13 mouse cellular contexts compared by ENCODE assay signal in the genomic region with DNA sequence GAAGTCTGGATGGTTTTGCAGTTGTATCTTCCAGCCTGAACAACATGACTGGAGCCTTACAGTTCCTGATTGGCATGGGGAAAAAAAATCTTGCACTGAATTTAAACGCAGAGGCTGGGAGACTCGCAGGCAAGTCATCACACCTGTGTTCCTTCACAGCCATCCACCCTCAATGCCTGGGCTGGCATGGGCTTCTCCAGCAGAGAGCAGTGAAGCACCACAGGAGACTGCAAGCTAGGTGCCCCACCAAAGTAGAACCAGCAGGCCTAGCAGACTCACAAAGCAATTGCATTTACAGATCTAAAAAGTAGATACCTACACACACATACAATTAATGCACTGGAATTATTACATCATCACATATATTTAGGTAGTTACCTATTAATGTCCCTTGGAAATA. TPM values are rescaled to one million over a fixed set of nuclear protein-coding genes. Genes with fewer than 3 reads are reported as not detected.
DNase-seq lines count a peak whose midpoint lies in the region; ATAC-seq and TF ChIP-seq lines count a peak whose summit lies in the region.
"Had no signal": no experiment of that assay in that cellular context is flagged by ENCODE, and none has a peak within 500 bp of the region (broad histone marks: within the 10 kb centered on the region; RNA-seq: fewer than 3 reads in every experiment).

No protein-coding gene starts in this region.

- peak; percentile 8; the same call in 1 of the 2 replicates for TF ChIP-seq CTCF in bone marrow macrophage, adult 2 months (IDR thresholded peaks at IDR 0.05; ENCODE audit: low read depth, low read length)

- TF ChIP-seq POLR2A in bone marrow macrophage, adult 2 months (IDR thresholded peaks at IDR 0.05; ENCODE audit: borderline replicate concordance, low read depth, low read length): no peak

- intact Hi-C loops in heart, postnatal 14 days (cut with DNase I): no loop called here
- intact Hi-C loops in left cerebral cortex, postnatal 25 days (cut with DNase I): loop anchor here (10.0 kb wide), 1 partner anchor 433 kb away; no protein-coding TSS in a partner anchor
- intact Hi-C loops in left cerebral cortex, postnatal 36 days (cut with DNase I): no loop called here

- H3K4me1 ChIP-seq in heart, embryonic 12.5 days (replicated peaks): peaks cover 42% of the 10 kb centered on the region
- peaks cover 46% of the 10 kb centered on the region for H3K4me1 ChIP-seq in bone marrow macrophage, adult 2 months (ENCODE audit: control insufficient read depth, insufficient read depth, low read length)

- no peak overlapping the region for H3K27ac ChIP-seq in heart, embryonic 12.5 days (ENCODE audit: poor library complexity, severe bottlenecking)
- H3K27ac ChIP-seq in bone marrow macrophage, adult 2 months (ENCODE audit: insufficient read depth, low read depth, low read length): no peak overlapping the region
- H3K27ac ChIP-seq: forebrain, embryonic 15.5 days had no signal

- no peak overlapping the region for H3K4me3 ChIP-seq in heart, embryonic 12.5 days
- H3K4me3 ChIP-seq in bone marrow macrophage, adult 2 months (ENCODE audit: insufficient read depth, low read length): no peak overlapping the region
- H3K4me3 ChIP-seq: forebrain, embryonic 15.5 days; limb, embryonic 12.5 days had no signal

- H3K9me3 ChIP-seq in heart, embryonic 12.5 days (replicated peaks): no peaks in the 10 kb centered on the region
- H3K9me3 ChIP-seq: forebrain, embryonic 15.5 days; limb, embryonic 12.5 days; megakaryocyte, embryonic 14.5 days had no signal

- 0 out of 2 replicates have a peak, but pooled peaks cover 3% of the 10 kb centered on the region for H3K36me3 ChIP-seq in heart, embryonic 12.5 days
- H3K36me3 ChIP-seq: forebrain, embryonic 15.5 days; G1E had no signal

- no peaks in the 10 kb centered on the region for H3K27me3 ChIP-seq in heart, embryonic 12.5 days (replicated peaks)
- H3K27me3 ChIP-seq: limb, embryonic 12.5 days; megakaryocyte, embryonic 14.5 days had no signal

- no peak overlapping the region for H3K9ac ChIP-seq in heart, embryonic 12.5 days
- H3K9ac ChIP-seq: forebrain, embryonic 15.5 days; limb, embryonic 12.5 days had no signal

- 72% methylated on average over 2 of the region's 2 CpGs for WGBS in heart, embryonic 12.5 days

- 0 out of 2 replicates have a peak, but pooled peaks have one; percentile 41 for ATAC-seq in heart, embryonic 12.5 days (ENCODE audit: insufficient number of reproducible peaks, low FRiP score)
- ATAC-seq: forebrain, embryonic 15.5 days had no signal

- H3K4me2 ChIP-seq in heart, embryonic 12.5 days: no peak overlapping the region
- H3K4me2 ChIP-seq: forebrain, embryonic 15.5 days; limb, embryonic 12.5 days had no signal

- DNase-seq in heart, postnatal 14 days: no peak
- DNase-seq in left cerebral cortex, postnatal 25 days (ENCODE audit: low spot score in 2 of 2): peak; percentile 12 to 25
- DNase-seq in left cerebral cortex, postnatal 36 days (ENCODE audit: low spot score in 2 of 2): no peak
- peak; percentile 40 for DNase-seq in MN1 (ENCODE audit: low spot score)
- no peak for DNase-seq in natural killer cell, adult 2 months (ENCODE audit: low spot score in 2 of 2)
- DNase-seq: thymus, postnatal 14 days had no signal

RNA-seq across cellular contexts. Expression of gene Hmga2, which starts 44.8 kb away (rescaled TPM):
- polyA plus RNA-seq in heart, embryonic 12.5 days (2016; fragmentation: Nextera tagmentation; extraction: Ambion mirVana): 21.3 and 23.3 TPM in 2 replicates
- total RNA-seq in heart, postnatal 14 days (2021): under 1 TPM in 1 of 2 experiments, not detected in 1; 0.07 TPM
- total RNA-seq in left cerebral cortex, postnatal 25 days (2021): under 1 TPM in 1 of 2 experiments, not detected in 1; 0.21 TPM
- under 1 TPM; 0.20 to 0.34 TPM for total RNA-seq in left cerebral cortex, postnatal 36 days (2021)
- 1.8 and 2.7 TPM in 2 replicates for polyA plus RNA-seq in bone marrow macrophage, adult 2 months (2012; ENCODE audit: insufficient read depth, insufficient read length, missing spikeins)
- polyA plus RNA-seq: G1E; spleen, adult 2 months had no signal

Comparison
In these comparisons a context has a peak if more than half of its experiments do, and no peak if none do; other contexts are left out.
1. DNase-seq: peak in left cerebral cortex, postnatal 25 days (2 of 2) and MN1 (single experiment); none in heart, postnatal 14 days (0 of 2), left cerebral cortex, postnatal 36 days (0 of 2) and natural killer cell, adult 2 months (0 of 2).